Mouse (Mus musculus) thymus, adult 2 months (tissue): Measurements from ENCODE around the gene Zfp346.
"Not testable (repeated sequence)": the region's sequence is repeated elsewhere in the genome, so short reads cannot be mapped to it uniquely, and the experiment has no call there.

Experiments
- CTCF ChIP-seq: fragments of 200-500 bp; IDR thresholded peaks from 2 replicates; pipeline ENCODE4 v1.5.1; 2012; ENCODE audit warnings: mild to moderate bottlenecking, control low read depth, low read length, moderate library complexity, borderline replicate concordance; ENCODE audit not compliant: control insufficient read depth, poor library complexity, insufficient read depth; ENCODE audit errors: extremely low read depth
- POLR2A ChIP-seq: fragments of 200-500 bp; IDR thresholded peaks from 2 replicates; pipeline ENCODE4 v1.6.1; 2012; ENCODE audit warnings: mild to moderate bottlenecking, low read length, control low read depth, moderate library complexity; ENCODE audit not compliant: control insufficient read depth, poor library complexity, insufficient read depth; ENCODE audit errors: extremely low read depth

DNA sequence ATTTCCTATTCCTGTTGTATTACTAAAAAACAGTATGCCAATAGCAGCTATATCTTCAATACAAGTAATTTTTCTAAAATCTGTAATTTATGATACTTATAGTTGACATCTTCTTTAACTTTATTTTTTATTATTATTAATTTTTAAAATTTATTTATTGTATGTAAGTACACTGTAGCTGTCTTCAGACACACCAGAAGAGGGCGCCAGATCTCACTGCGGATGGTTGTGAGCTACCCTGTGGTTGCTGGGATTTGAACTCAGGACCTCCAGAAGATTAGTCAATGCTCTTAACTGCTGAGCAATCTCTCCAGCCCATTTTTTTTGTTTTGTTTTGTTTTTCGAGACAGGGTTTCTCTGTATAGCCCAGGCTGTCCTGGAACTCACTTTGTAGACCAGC is 7.3 kb upstream of the Zfp346 start:
- not testable (repeated sequence) for TF ChIP-seq POLR2A, CTCF
